Mouse (Mus musculus) liver, embryonic 16.5 days (tissue): Measurements from ENCODE around the gene Tiam1. TPM values are rescaled to one million over a fixed set of nuclear protein-coding genes. Genes with fewer than 3 reads are reported as not detected.

Experiments used
- ATAC-seq: fragments of 200-750 bp; cut with Nextera tagmentation; 2 replicates; pipeline ENCODE4 v1.8.0; 2017; ENCODE audit warnings: low read depth, mild to moderate bottlenecking, moderate number of reproducible peaks, moderate library complexity
- H3K27ac ChIP-seq: fragments of 300-500 bp; sonication (generic); 2 replicates; pipeline ENCODE4 v1.5.1; 2014; ENCODE audit warnings: mild to moderate bottlenecking, low read length
- H3K27me3 ChIP-seq: fragments of 300-500 bp; sonication (generic); 2 replicates; pipeline ENCODE4 v1.6.1; 2014; ENCODE audit warnings: low read depth, low read length, mixed read lengths; ENCODE audit not compliant: control insufficient read depth, insufficient read depth
- H3K36me3 ChIP-seq: fragments of 300-500 bp; sonication (generic); 2 replicates; pipeline ENCODE4 v1.6.1; 2014; ENCODE audit warnings: mild to moderate bottlenecking; ENCODE audit not compliant: control insufficient read depth, insufficient read depth
- H3K4me1 ChIP-seq: fragments of 300-500 bp; sonication (generic); 2 replicates; pipeline ENCODE4 v1.6.1; 2014; ENCODE audit warnings: low read depth, low read length, mixed read lengths; ENCODE audit not compliant: control insufficient read depth
- H3K4me2 ChIP-seq: fragments of 300-500 bp; sonication (generic); 2 replicates; pipeline ENCODE4 v1.6.1; 2014; ENCODE audit warnings: low read depth, low read length, mixed read lengths
- H3K4me3 ChIP-seq: fragments of 300-500 bp; sonication (generic); 2 replicates; pipeline ENCODE4 v1.5.1; 2014; ENCODE audit warnings: low read depth, mild to moderate bottlenecking, low read length
- H3K9ac ChIP-seq: fragments of 300-500 bp; sonication (generic); 2 replicates; pipeline ENCODE4 v1.6.1; 2014; ENCODE audit warnings: low read depth, low read length
- H3K9me3 ChIP-seq: fragments of 300-500 bp; sonication (generic); replicated peaks from 2 replicates; pipeline ENCODE4 v1.6.1; 2016; ENCODE audit warnings: low read length; ENCODE audit not compliant: control insufficient read depth
- WGBS: fragments of 180-500 bp; shearing (Covaris S2); extraction: QIAGEN DNeasy Blood & Tissue Kit; methylation state at CpG from one replicate; pipeline ENCODE4 v1.1.7; 2014; ENCODE audit not compliant: insufficient replicate concordance; 5-methylcytosine and 5-hydroxymethylcytosine counted together
- polyA plus RNA-seq: library from polyadenylated mRNA; unstranded; fragments of >200 nt; fragmentation: Nextera tagmentation; extraction: Ambion mirVana; gene quantifications from 2 replicates; pipeline ENCODE4 v1.2.1, GENCODE M21; 2015

The Tiam1 gene
- polyA plus RNA-seq, 1 experiment from 2014 or later = 4.2 TPM

- 0 out of 2 replicates have a peak, but pooled peaks cover 2% of the 10 kb centered on the region for H3K9me3 ChIP-seq
- H3K4me3 ChIP-seq = no peak overlapping the region
- H3K9ac ChIP-seq = no peak overlapping the region
- H3K36me3 ChIP-seq = no peaks in the 10 kb centered on the region
- H3K4me2 ChIP-seq = no peak overlapping the region
- no peaks in the 10 kb centered on the region for H3K4me1 ChIP-seq
- no peaks in the 10 kb centered on the region for H3K27me3 ChIP-seq
- H3K27ac ChIP-seq = no peak overlapping the region
- no peak for ATAC-seq
- 8% methylated on average over 8 of the region's 8 CpGs for WGBS
Observed at GRCm38 (mm10) chr16:89765470-89765869, 378.1 kb downstream of the Tiam1 start.

GRCm38 (mm10) chr16:89763812-89764211 lies 379.8 kb downstream of the Tiam1 start:
- no peak overlapping the region for H3K9ac ChIP-seq
- no peak overlapping the region for H3K4me2 ChIP-seq
- H3K9me3 ChIP-seq = no peaks in the 10 kb centered on the region
- H3K27me3 ChIP-seq = no peaks in the 10 kb centered on the region
- H3K27ac ChIP-seq = no peak overlapping the region
- WGBS = 40% methylated on average over 2 of the region's 2 CpGs
- no peak overlapping the region for H3K4me3 ChIP-seq
- H3K36me3 ChIP-seq = no peaks in the 10 kb centered on the region
- no peak for ATAC-seq
- H3K4me1 ChIP-seq = no peaks in the 10 kb centered on the region

DNA sequence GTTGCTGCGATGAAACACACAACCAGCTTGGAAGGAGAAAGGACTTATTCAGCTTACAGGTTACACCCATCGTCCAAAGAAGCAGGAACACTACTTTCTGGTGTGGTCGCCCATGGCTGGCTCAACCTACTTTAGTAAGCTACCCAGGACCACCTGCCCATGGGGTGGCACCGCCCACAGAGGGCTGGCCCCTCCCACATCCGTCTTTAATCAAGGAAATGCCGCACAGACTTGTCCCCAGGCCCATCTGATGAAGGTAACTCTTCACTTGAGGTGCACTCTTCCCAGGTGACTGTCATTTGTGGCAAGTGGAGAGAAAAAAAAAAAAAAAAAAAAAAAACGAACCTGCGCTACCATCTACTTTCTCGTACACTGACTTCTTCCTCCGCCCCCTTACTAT lies 381.0 kb downstream of the Tiam1 start:
- H3K4me2 ChIP-seq = no peak overlapping the region

GRCm38 (mm10) chr16:89762096-89762495 lies 381.5 kb downstream of the Tiam1 start:
- WGBS = 60% methylated on average over 8 of the region's 8 CpGs
- Histone ChIP-seq H3K27ac (no peak overlapping the region), H3K36me3 (no peaks in the 10 kb centered on the region), H3K9ac (no peak overlapping the region), H3K27me3 (no peaks in the 10 kb centered on the region), H3K4me3 (no peak overlapping the region), H3K4me2 (no peak overlapping the region), H3K4me1 (no peaks in the 10 kb centered on the region), H3K9me3 (no peaks in the 10 kb centered on the region)
- ATAC-seq = no peak

More for the DNA sequence above, 381.0 kb downstream of the Tiam1 start:
- H3K36me3 ChIP-seq = no peaks in the 10 kb centered on the region
- ATAC-seq = no peak
- H3K27me3 ChIP-seq = no peaks in the 10 kb centered on the region
- H3K4me3 ChIP-seq = no peak overlapping the region
- H3K9me3 ChIP-seq = no peaks in the 10 kb centered on the region
- H3K27ac ChIP-seq = no peak overlapping the region
- 66% methylated on average over 10 of the region's 10 CpGs for WGBS
- no peaks in the 10 kb centered on the region for H3K4me1 ChIP-seq
- H3K9ac ChIP-seq = no peak overlapping the region

DNA sequence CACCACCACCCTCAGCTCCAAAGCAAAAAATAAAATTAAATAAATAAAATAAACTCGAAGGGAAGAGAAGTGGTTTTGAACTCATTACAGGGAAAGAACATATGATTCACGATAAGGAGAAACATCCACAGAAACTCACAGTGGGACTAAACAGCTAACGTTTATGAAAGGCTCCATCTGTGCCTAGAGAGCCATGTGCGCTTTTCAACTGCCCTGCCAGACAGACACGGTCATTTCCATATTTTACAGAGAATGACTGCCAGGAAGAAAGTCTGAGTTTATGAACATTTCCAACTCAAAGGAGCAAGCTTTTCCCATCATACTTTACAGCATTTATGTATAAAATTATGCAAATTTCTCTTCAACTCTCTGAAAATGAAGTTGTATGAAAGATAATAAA lies 386.2 kb downstream of the Tiam1 start:
- Histone ChIP-seq H3K9me3 (no peaks in the 10 kb centered on the region), H3K9ac (no peak overlapping the region), H3K4me1 (no peaks in the 10 kb centered on the region), H3K4me2 (no peak overlapping the region), H3K27me3 (no peaks in the 10 kb centered on the region), H3K4me3 (no peak overlapping the region), H3K27ac (no peak overlapping the region), H3K36me3 (no peaks in the 10 kb centered on the region)
- 62% methylated on average over 5 of the region's 5 CpGs for WGBS
- no peak for ATAC-seq

- Histone ChIP-seq H3K4me2 (no peak overlapping the region), H3K36me3 (no peaks in the 10 kb centered on the region), H3K27ac (no peak overlapping the region), H3K4me3 (no peak overlapping the region), H3K9me3 (no peaks in the 10 kb centered on the region), H3K4me1 (no peaks in the 10 kb centered on the region), H3K9ac (no peak overlapping the region), H3K27me3 (no peaks in the 10 kb centered on the region)
- no peak for ATAC-seq
- WGBS = 58% methylated on average over 3 of the region's 3 CpGs
Observed at GRCm38 (mm10) chr16:89754709-89755108, 388.9 kb downstream of the Tiam1 start.

- ATAC-seq = no peak
- Histone ChIP-seq H3K27me3 (no peaks in the 10 kb centered on the region), H3K36me3 (no peaks in the 10 kb centered on the region), H3K9ac (no peak overlapping the region), H3K27ac (no peak overlapping the region), H3K9me3 (no peaks in the 10 kb centered on the region), H3K4me2 (no peak overlapping the region), H3K4me3 (no peak overlapping the region), H3K4me1 (no peaks in the 10 kb centered on the region)
- 32% methylated on average over 2 of the region's 2 CpGs for WGBS
Observed at GRCm38 (mm10) chr16:89747864-89748263, 395.7 kb downstream of the Tiam1 start.

GRCm38 (mm10) chr16:89739559-89739958 lies 404.0 kb downstream of the Tiam1 start:
- no peak overlapping the region for H3K4me3 ChIP-seq
- no peak overlapping the region for H3K27ac ChIP-seq
- H3K9ac ChIP-seq = no peak overlapping the region
- WGBS = 44% methylated on average over 2 of the region's 2 CpGs
- no peaks in the 10 kb centered on the region for H3K36me3 ChIP-seq
- H3K4me2 ChIP-seq = no peak overlapping the region
- ATAC-seq = no peak
- H3K4me1 ChIP-seq = no peaks in the 10 kb centered on the region
- H3K9me3 ChIP-seq = no peaks in the 10 kb centered on the region
- no peaks in the 10 kb centered on the region for H3K27me3 ChIP-seq

DNA sequence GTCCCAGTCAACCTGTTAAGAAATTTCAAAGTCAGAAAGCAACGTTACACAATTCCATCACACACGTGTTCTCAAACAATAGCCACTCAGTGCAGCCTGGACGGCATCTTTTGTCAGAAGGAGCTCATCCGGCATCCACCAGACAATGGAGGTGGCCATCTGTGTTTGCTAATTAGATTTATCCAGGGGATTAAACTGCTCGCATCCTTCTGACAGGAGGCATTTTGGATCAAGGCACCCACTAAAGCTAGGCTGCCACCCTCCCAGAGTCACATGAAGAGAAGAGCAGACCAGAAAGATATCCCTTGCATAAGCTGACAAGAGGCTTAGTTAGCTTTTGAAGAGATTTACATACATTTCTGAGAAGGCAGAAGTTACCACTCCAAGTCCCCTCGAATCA lies 404.6 kb downstream of the Tiam1 start:
- Histone ChIP-seq H3K27me3 (no peaks in the 10 kb centered on the region), H3K4me3 (no peak overlapping the region), H3K27ac (no peak overlapping the region), H3K4me2 (no peak overlapping the region), H3K9me3 (no peaks in the 10 kb centered on the region), H3K9ac (no peak overlapping the region), H3K36me3 (no peaks in the 10 kb centered on the region), H3K4me1 (no peaks in the 10 kb centered on the region)
- no peak for ATAC-seq
- 46% methylated on average over 6 of the region's 6 CpGs for WGBS
